Mouse (Mus musculus) hindbrain, embryonic 13.5 days (tissue): ENCODE measurements at regions not wholly inside any gene's neighbourhood (a gene's known extent, or its start where the extent isn't known, plus 50 kb on each side); places are given as distances from the start of the nearest gene placed in this dataset.

ENCODE experiments used
- ATAC-seq: fragments of 200-750 bp; cut with Nextera tagmentation; 2 replicates; pipeline ENCODE4 v1.8.0; 2017; ENCODE audit warnings: moderate TSS enrichment; ENCODE audit not compliant: low FRiP score
- H3K27ac ChIP-seq: fragments of 300-500 bp; sonication (generic); 2 replicates; pipeline ENCODE4 v1.5.1; 2015; ENCODE audit warnings: inconsistent platforms, mild to moderate bottlenecking, moderate library complexity
- H3K27me3 ChIP-seq: fragments of 300-500 bp; sonication (generic); 2 replicates; pipeline ENCODE4 v1.6.1; 2015; ENCODE audit warnings: mild to moderate bottlenecking, inconsistent platforms
- H3K36me3 ChIP-seq: fragments of 300-500 bp; sonication (generic); 2 replicates; pipeline ENCODE4 v1.6.1; 2015; ENCODE audit warnings: mild to moderate bottlenecking, inconsistent platforms
- H3K4me1 ChIP-seq: fragments of 300-500 bp; sonication (generic); replicated peaks from 2 replicates; pipeline ENCODE4 v1.6.1; 2015; ENCODE audit warnings: inconsistent platforms
- H3K4me2 ChIP-seq: fragments of 300-500 bp; sonication (generic); 2 replicates; pipeline ENCODE4 v1.6.1; 2015; ENCODE audit warnings: inconsistent platforms, mild to moderate bottlenecking, moderate library complexity
- H3K4me3 ChIP-seq: fragments of 300-500 bp; sonication (generic); 2 replicates; pipeline ENCODE4 v1.5.1; 2015; ENCODE audit warnings: mild to moderate bottlenecking, inconsistent platforms
- H3K9ac ChIP-seq: fragments of 300-500 bp; sonication (generic); 2 replicates; pipeline ENCODE4 v1.6.1; 2015; ENCODE audit warnings: mild to moderate bottlenecking, inconsistent platforms
- H3K9me3 ChIP-seq: fragments of 300-500 bp; sonication (generic); 2 replicates; pipeline ENCODE4 v1.6.1; 2016; ENCODE audit warnings: inconsistent platforms
- WGBS: fragments of 180-500 bp; shearing (Covaris S2); methylation state at CpG from one replicate; pipeline ENCODE4 v1.1.7; 2015; 5-methylcytosine and 5-hydroxymethylcytosine counted together

DNA sequence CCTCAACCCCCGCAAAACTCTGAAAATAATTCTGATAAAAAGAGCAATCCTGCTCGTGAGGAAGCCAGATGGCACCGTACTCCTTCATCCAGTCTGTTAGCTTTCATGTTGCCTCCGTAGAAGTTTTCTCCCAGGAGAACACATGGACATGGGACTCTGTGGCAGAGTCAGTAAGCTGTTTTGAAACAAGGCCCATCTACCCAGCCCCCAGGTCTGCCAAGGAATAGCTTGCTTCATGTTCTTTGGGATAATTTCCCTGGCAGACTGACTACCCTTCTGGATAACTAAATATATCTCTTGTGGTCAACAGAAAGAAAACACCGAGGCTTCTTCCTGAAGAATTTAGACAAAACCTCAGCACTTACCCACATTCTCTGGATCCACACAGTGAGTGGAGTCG, 111.2 kb upstream of the Spred1 start:
- H3K27ac ChIP-seq: no peak overlapping the region
- H3K4me2 ChIP-seq: no peak overlapping the region
- H3K9ac ChIP-seq: no peak overlapping the region
- 91% methylated on average over 6 of the region's 6 CpGs for WGBS
- H3K9me3 ChIP-seq: no peaks in the 10 kb centered on the region
- no peaks in the 10 kb centered on the region for H3K4me1 ChIP-seq
- ATAC-seq: no peak
- no peak overlapping the region for H3K4me3 ChIP-seq
- H3K36me3 ChIP-seq: no peaks in the 10 kb centered on the region
- H3K27me3 ChIP-seq: no peaks in the 10 kb centered on the region

DNA sequence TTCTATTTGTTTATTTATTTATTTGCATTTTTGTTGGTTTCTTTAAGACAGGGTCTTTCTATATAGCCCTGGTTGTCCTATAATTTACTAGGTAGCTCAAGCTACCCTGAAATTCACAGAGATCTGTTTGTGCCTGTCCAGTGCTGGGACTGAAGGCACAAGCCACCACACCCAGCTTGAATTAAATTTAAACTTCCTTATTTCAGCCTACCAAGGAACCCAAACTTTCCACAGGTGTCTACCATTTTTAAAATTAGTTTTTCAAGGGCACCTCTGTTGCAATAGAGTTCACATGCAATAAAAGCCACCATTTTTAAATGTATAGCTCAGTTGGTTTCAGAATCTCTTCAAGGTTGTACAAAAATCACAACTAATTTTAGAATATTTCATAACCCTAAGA, 110.2 kb upstream of the Spred1 start:
- H3K36me3 ChIP-seq: no peaks in the 10 kb centered on the region
- no peak overlapping the region for H3K27ac ChIP-seq
- no peak overlapping the region for H3K9ac ChIP-seq
- no peak overlapping the region for H3K4me3 ChIP-seq
- no peaks in the 10 kb centered on the region for H3K27me3 ChIP-seq
- H3K4me1 ChIP-seq: no peaks in the 10 kb centered on the region
- no peaks in the 10 kb centered on the region for H3K9me3 ChIP-seq
- no peak for ATAC-seq
- no peak overlapping the region for H3K4me2 ChIP-seq

DNA sequence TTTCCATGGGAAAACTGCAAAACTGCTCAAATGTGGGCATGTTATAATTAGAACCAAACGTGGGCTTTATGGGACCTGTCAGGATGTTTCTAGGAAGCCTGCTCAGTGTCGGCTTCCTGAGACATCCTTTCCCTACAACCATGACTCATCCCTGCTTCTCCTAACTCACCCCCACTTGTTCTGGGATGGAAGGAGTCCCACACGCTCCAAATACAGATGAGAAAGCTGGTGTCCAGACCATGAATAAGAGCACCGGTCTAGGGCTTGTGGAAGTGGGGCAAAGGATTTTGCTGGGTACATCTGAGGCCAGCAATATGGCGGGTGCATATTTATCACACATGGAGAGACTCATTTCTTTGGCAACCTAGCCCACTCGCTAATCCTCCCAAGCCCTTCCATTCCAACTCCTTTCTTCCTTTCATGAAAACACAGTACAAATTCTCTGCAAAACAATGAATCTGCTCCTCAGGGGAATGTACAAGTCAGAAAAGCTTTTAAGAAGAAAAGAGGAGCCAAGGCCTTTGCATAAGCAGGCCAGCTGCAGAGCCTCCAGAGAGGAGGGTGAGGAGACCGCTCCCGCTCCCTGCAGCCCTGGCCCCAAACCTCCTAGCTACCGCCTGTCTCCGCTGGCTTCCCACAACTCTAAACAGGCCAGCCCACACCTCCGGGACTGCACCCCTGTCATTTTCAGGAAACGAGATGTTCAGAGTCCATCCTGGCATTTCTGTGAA, 103.1 kb upstream of the Spred1 start:
- ATAC-seq: no peak
- H3K9me3 ChIP-seq: no peaks in the 10 kb centered on the region
- WGBS: 47% methylated on average over 12 of the region's 12 CpGs

DNA sequence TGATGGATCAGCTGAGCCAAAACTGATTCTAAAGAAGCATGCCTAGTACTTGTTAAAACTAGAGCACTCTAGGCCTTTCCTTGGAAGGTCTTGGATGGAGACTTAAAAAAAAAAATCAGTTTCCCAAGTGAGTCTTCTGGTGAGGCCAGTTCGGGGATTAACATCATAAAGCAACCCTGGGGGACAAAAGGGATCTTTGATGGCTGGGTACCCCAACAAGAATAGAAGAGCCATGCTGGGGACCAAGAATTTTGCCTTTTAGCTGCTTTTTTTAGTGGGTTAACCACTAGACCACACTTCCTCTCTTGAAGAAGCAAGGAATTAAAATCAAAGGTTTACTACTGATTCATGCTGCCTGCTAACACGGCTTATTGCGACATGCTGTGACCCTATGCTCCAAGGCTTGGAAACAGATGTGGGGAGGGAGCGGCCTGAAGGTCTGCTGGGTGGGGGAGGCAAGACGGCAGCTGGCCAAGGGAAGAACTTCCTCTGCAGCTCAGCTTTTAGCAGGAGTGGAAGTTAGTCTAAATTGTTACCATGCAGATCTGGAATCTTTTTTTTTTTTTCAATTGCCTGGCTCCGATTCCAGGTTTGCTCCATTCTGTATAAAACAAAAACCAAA, 102.1 kb upstream of the Spred1 start:
- Histone ChIP-seq H3K36me3 (no peaks in the 10 kb centered on the region), H3K9me3 (no peaks in the 10 kb centered on the region), H3K27me3 (no peaks in the 10 kb centered on the region), H3K4me2 (no peak overlapping the region), H3K4me3 (no peak overlapping the region), H3K27ac (no peak overlapping the region), H3K9ac (no peak overlapping the region), H3K4me1 (peaks cover 17% of the 10 kb centered on the region)
- 18% methylated on average over 6 of the region's 6 CpGs for WGBS
- no peak for ATAC-seq

More for the DNA sequence above, 103.1 kb upstream of the Spred1 start:
- peaks cover 17% of the 10 kb centered on the region for H3K4me1 ChIP-seq
- H3K27me3 ChIP-seq: no peaks in the 10 kb centered on the region
- no peaks in the 10 kb centered on the region for H3K36me3 ChIP-seq
- H3K4me2 ChIP-seq: no peak overlapping the region
- no peak overlapping the region for H3K27ac ChIP-seq
- no peak overlapping the region for H3K4me3 ChIP-seq
- no peak overlapping the region for H3K9ac ChIP-seq

DNA sequence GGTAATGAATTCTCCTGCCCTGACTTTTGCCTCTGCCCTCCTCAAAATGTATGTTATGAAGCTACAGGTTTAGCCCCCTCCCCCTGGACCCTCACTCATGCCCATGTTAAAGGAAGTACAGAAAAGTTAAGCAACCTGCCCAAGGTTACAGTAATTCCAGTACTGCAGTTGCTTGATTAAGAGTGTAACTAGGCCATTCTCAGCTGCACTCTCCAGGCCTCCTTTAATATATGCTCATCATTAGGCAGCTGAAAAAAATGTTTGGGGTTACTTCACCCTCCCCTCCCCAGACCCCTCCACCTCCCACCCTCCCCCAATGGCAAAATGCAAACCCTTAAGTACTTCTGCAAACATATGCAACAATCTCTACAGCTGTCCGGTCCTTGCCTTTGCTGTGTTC, 101.6 kb upstream of the Spred1 start:
- no peak overlapping the region for H3K4me3 ChIP-seq
- H3K9ac ChIP-seq: no peak overlapping the region
- 18% methylated on average over 1 of the region's 1 CpGs for WGBS
- no peak overlapping the region for H3K4me2 ChIP-seq
- no peak overlapping the region for H3K27ac ChIP-seq
- peaks cover 17% of the 10 kb centered on the region for H3K4me1 ChIP-seq
- no peaks in the 10 kb centered on the region for H3K9me3 ChIP-seq
- ATAC-seq: no peak
- H3K27me3 ChIP-seq: no peaks in the 10 kb centered on the region
- no peaks in the 10 kb centered on the region for H3K36me3 ChIP-seq

DNA sequence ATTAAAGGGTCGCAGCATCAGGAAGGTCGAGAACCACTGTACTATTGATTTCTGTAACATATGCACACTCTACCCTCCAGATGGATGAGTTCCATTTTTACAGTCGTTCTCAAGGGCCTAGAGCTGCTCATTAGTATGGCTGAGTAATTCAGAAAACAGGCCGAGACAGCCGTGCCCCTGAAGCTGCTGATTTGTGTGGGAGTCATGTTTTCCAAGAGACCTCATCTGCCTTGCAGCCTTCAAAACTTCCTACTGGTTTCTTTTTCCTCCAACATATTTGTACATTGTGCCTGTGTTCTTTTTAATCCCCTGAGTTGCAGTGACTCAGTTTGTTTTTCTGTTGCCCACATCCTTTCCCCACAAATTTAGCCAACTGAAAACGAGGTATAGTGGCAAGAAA, 99.4 kb upstream of the Spred1 start:
- 36% methylated on average over 6 of the region's 6 CpGs for WGBS
- ATAC-seq: no peak
- H3K27ac ChIP-seq: no peak overlapping the region
- H3K9ac ChIP-seq: no peak overlapping the region
- peaks cover 17% of the 10 kb centered on the region for H3K4me1 ChIP-seq
- H3K9me3 ChIP-seq: no peaks in the 10 kb centered on the region
- H3K27me3 ChIP-seq: no peaks in the 10 kb centered on the region
- H3K4me2 ChIP-seq: no peak overlapping the region
- no peak overlapping the region for H3K4me3 ChIP-seq
- no peaks in the 10 kb centered on the region for H3K36me3 ChIP-seq

DNA sequence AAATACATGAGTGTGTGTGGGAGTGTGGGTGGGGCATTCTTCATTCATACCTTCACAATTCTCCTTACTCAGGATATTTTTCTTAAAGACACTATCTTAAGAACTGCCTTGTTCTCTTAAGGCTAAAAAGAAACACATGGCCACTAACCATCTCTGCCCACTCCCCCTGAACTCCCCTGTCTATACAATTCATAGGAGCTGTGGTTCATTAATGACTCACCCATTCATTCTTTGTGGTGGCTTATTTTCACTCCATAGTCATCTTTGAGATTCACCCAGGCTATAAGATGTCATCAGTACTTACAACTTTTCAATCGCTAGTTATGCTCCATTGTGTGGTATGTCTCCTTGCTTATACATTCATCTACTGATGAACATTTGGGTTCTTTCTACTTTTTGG, 97.7 kb upstream of the Spred1 start:
- no peak for ATAC-seq

DNA sequence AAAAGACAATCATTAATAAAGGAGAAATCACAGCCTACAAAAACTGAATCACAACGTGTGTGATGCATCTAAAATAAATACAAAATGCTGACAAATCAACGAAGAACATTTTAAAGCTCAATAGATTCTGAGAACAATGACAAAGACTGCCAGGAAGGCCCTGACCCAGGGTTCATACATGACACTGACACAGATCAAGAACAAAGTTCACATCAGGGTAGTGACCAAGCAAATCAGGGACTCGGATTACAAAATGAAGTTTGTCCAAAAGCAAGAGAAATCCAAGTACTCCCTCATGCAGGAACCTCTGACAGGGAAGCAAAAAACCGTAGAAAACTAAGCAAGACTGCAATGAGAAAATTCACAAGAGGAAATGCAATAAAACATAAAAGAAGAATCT, 94.1 kb upstream of the Spred1 start:
- Histone ChIP-seq H3K4me2 (no peak overlapping the region), H3K4me1 (no peaks in the 10 kb centered on the region), H3K9me3 (no peaks in the 10 kb centered on the region), H3K27ac (no peak overlapping the region), H3K36me3 (no peaks in the 10 kb centered on the region), H3K27me3 (no peaks in the 10 kb centered on the region), H3K9ac (no peak overlapping the region), H3K4me3 (no peak overlapping the region)
- 55% methylated on average over 4 of the region's 4 CpGs for WGBS
- ATAC-seq: no peak

More for the DNA sequence above, 97.7 kb upstream of the Spred1 start:
- WGBS: 93% methylated on average over 1 of the region's 1 CpGs
- Histone ChIP-seq H3K9me3 (no peaks in the 10 kb centered on the region), H3K4me1 (peaks cover 11% of the 10 kb centered on the region), H3K36me3 (no peaks in the 10 kb centered on the region), H3K27me3 (no peaks in the 10 kb centered on the region), H3K27ac (no peak overlapping the region), H3K9ac (no peak overlapping the region), H3K4me2 (no peak overlapping the region), H3K4me3 (no peak overlapping the region)

DNA sequence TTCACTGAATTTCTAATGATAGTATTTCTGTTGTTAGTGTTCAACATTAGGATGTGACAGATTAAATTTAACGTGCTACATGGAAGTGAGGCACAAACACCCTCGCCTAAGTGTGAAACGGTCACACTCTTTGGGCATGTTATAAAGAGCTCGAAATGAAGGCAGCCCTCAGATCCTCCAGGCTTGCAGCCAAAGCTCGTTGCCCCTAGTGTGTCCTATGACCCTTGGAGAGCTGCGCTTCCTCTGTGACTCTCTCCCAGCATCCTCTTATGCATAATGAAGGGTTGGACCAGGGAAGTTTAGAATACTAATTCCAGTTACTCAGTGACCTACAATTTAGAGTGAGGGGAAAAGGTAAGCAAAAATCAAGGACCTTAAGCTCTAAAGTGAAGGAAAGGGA, 92.4 kb upstream of the Spred1 start:
- Histone ChIP-seq H3K4me1 (no peaks in the 10 kb centered on the region), H3K9me3 (no peaks in the 10 kb centered on the region), H3K36me3 (no peaks in the 10 kb centered on the region), H3K27ac (no peak overlapping the region), H3K9ac (no peak overlapping the region), H3K4me3 (no peak overlapping the region), H3K4me2 (no peak overlapping the region), H3K27me3 (no peaks in the 10 kb centered on the region)
- no peak for ATAC-seq
- 64% methylated on average over 6 of the region's 6 CpGs for WGBS

DNA sequence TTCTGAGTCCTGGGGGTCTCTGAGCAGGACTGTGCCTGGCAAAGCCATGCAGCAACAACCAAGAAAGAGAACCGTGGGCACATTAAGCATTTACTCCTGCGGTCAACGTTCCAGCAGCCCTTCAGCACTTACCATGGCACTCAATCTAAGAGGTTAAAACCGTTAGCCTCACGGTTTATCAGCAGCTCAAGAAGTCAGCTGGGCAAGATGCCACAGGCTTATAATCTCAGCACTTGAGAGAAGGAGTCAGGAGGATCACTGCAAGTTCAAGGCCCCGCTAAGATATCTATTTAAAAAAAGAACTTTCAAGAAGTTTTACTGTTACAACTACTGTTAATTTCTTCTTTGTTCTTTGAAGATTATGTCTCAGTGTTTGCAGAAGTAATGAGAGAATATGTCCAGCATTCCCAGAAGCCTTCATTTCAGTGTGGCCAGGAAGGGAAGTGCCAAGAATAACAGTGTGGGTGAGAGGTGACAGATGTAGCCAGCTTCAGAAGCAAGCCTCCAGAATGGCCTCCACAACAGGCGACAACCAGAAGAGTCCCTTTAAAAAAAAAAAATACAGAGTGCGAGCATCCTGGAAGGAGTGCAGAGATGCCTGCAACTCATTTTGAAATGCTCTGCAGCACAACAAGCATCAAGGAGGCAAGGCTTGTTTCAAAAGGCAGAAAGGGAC, 84.8 kb upstream of the Spred1 start:
- Histone ChIP-seq H3K9ac (no peak overlapping the region), H3K4me1 (0 out of 2 replicates have a peak, but pooled peaks cover 4% of the 10 kb centered on the region), H3K27ac (no peak overlapping the region), H3K27me3 (no peaks in the 10 kb centered on the region), H3K4me2 (no peak overlapping the region), H3K36me3 (no peaks in the 10 kb centered on the region), H3K4me3 (no peak overlapping the region), H3K9me3 (no peaks in the 10 kb centered on the region)
- no peak for ATAC-seq
- WGBS: 83% methylated on average over 8 of the region's 8 CpGs

DNA sequence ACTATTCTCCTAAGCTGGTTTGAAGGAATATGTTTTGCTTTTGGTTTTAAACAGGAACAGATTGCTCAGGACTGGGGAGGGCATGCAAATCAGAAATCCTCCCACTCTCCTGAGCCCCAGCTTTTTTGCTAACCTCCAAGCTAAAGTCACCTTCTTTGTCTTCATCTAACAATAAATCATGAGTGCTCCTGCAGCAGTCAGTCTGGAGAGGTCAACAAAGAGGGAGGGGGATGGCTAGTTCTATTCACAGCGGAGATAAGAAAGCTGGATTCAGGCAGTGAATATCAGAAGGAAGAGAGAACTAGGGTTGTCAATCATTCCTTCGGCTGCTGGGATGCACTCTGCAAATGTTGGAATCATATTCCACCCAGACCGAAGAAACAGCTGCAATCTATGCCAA, 81.0 kb upstream of the Spred1 start:
- H3K9me3 ChIP-seq: no peaks in the 10 kb centered on the region
- no peaks in the 10 kb centered on the region for H3K36me3 ChIP-seq
- H3K4me2 ChIP-seq: no peak overlapping the region
- no peak overlapping the region for H3K27ac ChIP-seq
- WGBS: 23% methylated on average over 3 of the region's 3 CpGs
- H3K9ac ChIP-seq: no peak overlapping the region
- H3K4me1 ChIP-seq: 0 out of 2 replicates have a peak, but pooled peaks cover 4% of the 10 kb centered on the region
- no peak for ATAC-seq
- no peak overlapping the region for H3K4me3 ChIP-seq
- no peaks in the 10 kb centered on the region for H3K27me3 ChIP-seq

DNA sequence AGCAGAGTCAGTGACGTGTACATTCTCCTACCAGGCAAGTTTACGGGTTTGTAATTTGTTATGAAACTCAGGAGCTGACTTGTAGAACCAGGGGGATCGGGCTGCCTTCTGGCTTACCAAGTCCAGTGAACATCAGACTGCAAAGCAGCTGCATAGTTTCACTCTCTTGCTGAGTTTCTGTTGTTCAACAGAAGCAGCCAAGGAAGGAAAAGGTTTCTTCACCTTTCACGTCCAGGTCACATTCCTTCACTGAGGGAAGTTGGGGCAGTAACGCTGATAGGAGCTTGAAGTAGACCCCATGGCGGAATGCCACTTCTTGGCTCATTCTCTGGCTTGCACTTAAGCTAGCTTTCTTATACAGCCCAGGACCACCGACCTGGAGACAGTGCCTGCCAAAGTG, 77.3 kb upstream of the Spred1 start:
- H3K36me3 ChIP-seq: no peaks in the 10 kb centered on the region
- no peak overlapping the region for H3K9ac ChIP-seq
- ATAC-seq: no peak
- no peak overlapping the region for H3K27ac ChIP-seq
- H3K4me2 ChIP-seq: no peak overlapping the region
- H3K4me3 ChIP-seq: no peak overlapping the region
- H3K9me3 ChIP-seq: no peaks in the 10 kb centered on the region
- no peaks in the 10 kb centered on the region for H3K27me3 ChIP-seq
- WGBS: 80% methylated on average over 7 of the region's 7 CpGs
- 0 out of 2 replicates have a peak, but pooled peaks cover 4% of the 10 kb centered on the region for H3K4me1 ChIP-seq

DNA sequence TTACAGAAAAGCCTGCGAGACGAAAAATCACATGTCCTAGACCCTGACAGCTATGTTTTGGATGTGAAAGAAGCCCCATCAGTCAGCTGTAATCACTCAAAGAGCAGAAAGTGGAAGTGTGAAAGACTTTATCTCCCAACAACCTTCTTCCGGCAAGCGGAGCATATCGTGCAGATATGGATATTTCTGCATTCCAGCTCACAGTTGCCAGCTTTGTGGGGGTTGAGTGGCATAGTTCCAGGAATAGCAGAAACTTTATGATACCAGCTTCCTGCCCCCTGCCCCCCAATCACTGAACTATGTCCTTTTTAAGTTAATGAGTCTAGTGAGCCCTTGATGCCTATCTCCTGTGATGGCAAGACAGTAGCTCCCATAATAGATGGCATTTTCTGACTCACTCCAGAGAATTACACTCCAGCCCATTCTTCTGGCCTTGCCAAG, 72.9 kb upstream of the Spred1 start:
- Histone ChIP-seq H3K27me3 (no peaks in the 10 kb centered on the region), H3K4me1 (no peaks in the 10 kb centered on the region), H3K36me3 (no peaks in the 10 kb centered on the region), H3K27ac (no peak overlapping the region), H3K9ac (no peak overlapping the region), H3K9me3 (peaks cover 2% of the 10 kb centered on the region; the same call in 1 of the 2 replicates), H3K4me3 (no peak overlapping the region), H3K4me2 (no peak overlapping the region)
- ATAC-seq: no peak
- 88% methylated on average over 5 of the region's 5 CpGs for WGBS
